Mouse (Mus musculus): ENCODE data around the gene Lrmda.

Gene Lrmda

GRCm38 (mm10) chr14:22812824-22813223 lies 793.3 kb downstream of the Lrmda start:
- no peak for DNase-seq

GRCm38 (mm10) chr14:22813389-22813788 lies 793.9 kb downstream of the Lrmda start:
- no peak for DNase-seq

- no peak for DNase-seq
Observed at GRCm38 (mm10) chr14:22814811-22815345, 795.4 kb downstream of the Lrmda start.

GRCm38 (mm10) chr14:22817346-22818201 lies 798.1 kb downstream of the Lrmda start:
- DNase-seq, result no peak

GRCm38 (mm10) chr14:22818202-22818530 lies 798.7 kb downstream of the Lrmda start:
- DNase-seq, result no peak

- no peak for DNase-seq
Observed at GRCm38 (mm10) chr14:22822942-22823341, 803.4 kb downstream of the Lrmda start.

- no peak for DNase-seq
Observed at GRCm38 (mm10) chr14:22826825-22827224, 807.3 kb downstream of the Lrmda start.

GRCm38 (mm10) chr14:22837058-22837457 lies 817.5 kb downstream of the Lrmda start:
- DNase-seq, result no peak

GRCm38 (mm10) chr14:22841136-22841535 lies 821.6 kb downstream of the Lrmda start:
- DNase-seq, result no peak

- DNase-seq, result no peak
Observed at GRCm38 (mm10) chr14:22844006-22844405, 824.5 kb downstream of the Lrmda start.

GRCm38 (mm10) chr14:22845401-22845800 lies 825.9 kb downstream of the Lrmda start:
- DNase-seq, result no peak

GRCm38 (mm10) chr14:22847011-22847786 lies 827.7 kb downstream of the Lrmda start:
- DNase-seq, result no peak

- DNase-seq, result no peak
Observed at GRCm38 (mm10) chr14:22849108-22849507, 829.6 kb downstream of the Lrmda start.

- no peak for DNase-seq
Observed at GRCm38 (mm10) chr14:22860631-22861030, 841.1 kb downstream of the Lrmda start.

GRCm38 (mm10) chr14:22864132-22864531 lies 844.6 kb downstream of the Lrmda start:
- no peak for DNase-seq

GRCm38 (mm10) chr14:22874584-22874983 lies 855.1 kb downstream of the Lrmda start:
- DNase-seq, result no peak

- no peak for DNase-seq
Observed at GRCm38 (mm10) chr14:22887182-22887581, 867.7 kb downstream of the Lrmda start.

- DNase-seq, result no peak
Observed at GRCm38 (mm10) chr14:22899312-22899711, 879.8 kb downstream of the Lrmda start.

GRCm38 (mm10) chr14:22902116-22902515 lies 882.6 kb downstream of the Lrmda start:
- DNase-seq, result no peak

- DNase-seq, result no peak
Observed at GRCm38 (mm10) chr14:22902914-22903313, 883.4 kb downstream of the Lrmda start.

- DNase-seq, result no peak
Observed at GRCm38 (mm10) chr14:22905741-22906667, 886.5 kb downstream of the Lrmda start.

GRCm38 (mm10) chr14:22906716-22907115 lies 887.2 kb downstream of the Lrmda start:
- DNase-seq, result no peak

GRCm38 (mm10) chr14:22907221-22907620 lies 887.7 kb downstream of the Lrmda start:
- no peak for DNase-seq
